Mouse (Mus musculus) MEL (cell line): ENCODE measurements around the gene Irgm1. TPM values are rescaled to one million over a fixed set of nuclear protein-coding genes. Genes with fewer than 3 reads are reported as not detected.
"Not testable (repeated sequence)": the region's sequence is repeated elsewhere in the genome, so short reads cannot be mapped to it uniquely, and the experiment has no call there.

Source experiments
- DNase-seq: peaks from one replicate; pipeline ENCODE4 v3.0.0; 2011; ENCODE audit warnings: low read depth, low spot score
- H3K27ac ChIP-seq: 2 replicates; pipeline ENCODE4 v1.5.1; 2012; ENCODE audit warnings: low read depth, mild to moderate bottlenecking, control low read depth, low read length, moderate library complexity; ENCODE audit not compliant: control insufficient read depth
- H3K27me3 ChIP-seq, 2 experiments: fragments of 150-350 bp in 1 of 2; sonication (generic) in 1 of 2; 2 replicates each; pipeline ENCODE4 v1.6.1; 2012; ENCODE audit warnings: low read length in 2 of 2, mild to moderate bottlenecking in 2 of 2, improper control_type of control experiment in 1 of 2, moderate library complexity in 1 of 2; ENCODE audit not compliant: insufficient read depth in 2 of 2, control insufficient read depth in 1 of 2
- H3K36me3 ChIP-seq, 2 experiments: 2 replicates each; pipeline ENCODE4 v1.6.1; 2012 to 2014; ENCODE audit warnings: low read length in 2 of 2, improper control_type of control experiment in 1 of 2, inconsistent platforms in 1 of 2, mild to moderate bottlenecking in 1 of 2; ENCODE audit not compliant: insufficient read depth in 2 of 2, control insufficient read depth in 1 of 2
- H3K4me1 ChIP-seq, 2 experiments: fragments of 150-350 bp in 1 of 2; sonication (generic) in 1 of 2; 2 replicates each; pipeline ENCODE4 v1.6.1; 2012; ENCODE audit warnings: low read length in 2 of 2, improper control_type of control experiment in 1 of 2, mild to moderate bottlenecking in 1 of 2; ENCODE audit not compliant: insufficient read depth in 2 of 2, control insufficient read depth in 1 of 2
- H3K4me3 ChIP-seq, 2 experiments: fragments of 150-350 bp in 1 of 2; sonication (generic) in 1 of 2; 2 replicates each; pipeline ENCODE4 v1.5.1; 2012; ENCODE audit warnings: low read depth in 2 of 2, low read length in 2 of 2, mild to moderate bottlenecking in 2 of 2, moderate library complexity in 2 of 2, control low read depth in 1 of 2, improper control_type of control experiment in 1 of 2; ENCODE audit not compliant: control insufficient read depth in 1 of 2, insufficient read depth in 1 of 2
- H3K79me2 ChIP-seq: 2 replicates; pipeline ENCODE4 v1.6.1; 2012; ENCODE audit warnings: mild to moderate bottlenecking, low read length, moderate library complexity; ENCODE audit not compliant: control insufficient read depth, poor library complexity, insufficient read depth
- H3K9ac ChIP-seq: 2 replicates; pipeline ENCODE4 v1.6.1; 2012; ENCODE audit warnings: low read depth, mild to moderate bottlenecking, control low read depth, low read length, moderate library complexity; ENCODE audit not compliant: control insufficient read depth, poor library complexity, severe bottlenecking
- H3K9me3 ChIP-seq: fragments of 150-350 bp; sonication (generic); replicated peaks from 2 replicates; pipeline ENCODE4 v1.6.1; 2012; ENCODE audit warnings: mild to moderate bottlenecking, low read length, improper control_type of control experiment, moderate library complexity; ENCODE audit not compliant: insufficient read depth
- CHD1 ChIP-seq: IDR thresholded peaks from 2 replicates; pipeline ENCODE4 v1.6.1; 2012; ENCODE audit warnings: low read depth, mild to moderate bottlenecking, inconsistent platforms, low read length, improper control_type of control experiment
- CTCF ChIP-seq, 3 experiments: IDR thresholded peaks in 2 of 3; conservative IDR thresholded peaks in 1 of 3; 2 replicates each; pipeline ENCODE4 v1.5.1; 2011 to 2012; ENCODE audit warnings: low read length in 3 of 3, low read depth in 2 of 3, mild to moderate bottlenecking in 2 of 3, improper control_type of control experiment in 1 of 3, inconsistent platforms in 1 of 3, mixed read lengths in 1 of 3, moderate library complexity in 1 of 3; ENCODE audit not compliant: control insufficient read depth in 1 of 3, insufficient read depth in 1 of 3, poor library complexity in 1 of 3, severe bottlenecking in 1 of 3
- EP300 ChIP-seq, 2 experiments: IDR thresholded peaks; 2 replicates each; pipeline ENCODE4 v1.6.1; 2011; ENCODE audit warnings: improper control_type of control experiment in 2 of 2, low read length in 2 of 2, low read depth in 1 of 2, mild to moderate bottlenecking in 1 of 2
- RCOR1 ChIP-seq: IDR thresholded peaks from 2 replicates; pipeline ENCODE4 v1.6.1; 2012; ENCODE audit warnings: low read depth, mild to moderate bottlenecking, inconsistent platforms, low read length, improper control_type of control experiment
- SMC3 ChIP-seq: IDR thresholded peaks from 2 replicates; pipeline ENCODE4 v1.6.1; 2011; ENCODE audit warnings: low read depth, low read length, improper control_type of control experiment
- ZKSCAN1 ChIP-seq: IDR thresholded peaks from 2 replicates; pipeline ENCODE4 v1.6.1; 2012; ENCODE audit warnings: low read depth, mild to moderate bottlenecking, inconsistent platforms, low read length, improper control_type of control experiment, moderate library complexity
- polyA plus RNA-seq, 2 experiments: library from polyadenylated mRNA; stranded (reverse) in 1 of 2; unstranded in 1 of 2; fragments of >175 nt in 1 of 2; fragments of >200 nt in 1 of 2; gene quantifications; 2 replicates each; pipeline versions ENCODE4 v1.2.1 to v1.2.4; 2012; ENCODE audit warnings: low replicate concordance in 2 of 2, low read depth in 1 of 2; ENCODE audit not compliant: insufficient read length in 2 of 2, insufficient read depth in 1 of 2, missing spikeins in 1 of 2
- total RNA-seq: library from RNA; depleted of rRNA; stranded (reverse); fragments of 300-350 nt; gene quantifications from 2 replicates; pipeline ENCODE4 v1.2.3, GENCODE M21; 2012

Gene Irgm1
- total and polyA plus RNA-seq, 3 experiments: 10.0 to 10.7 TPM; not detected in 1

DNA sequence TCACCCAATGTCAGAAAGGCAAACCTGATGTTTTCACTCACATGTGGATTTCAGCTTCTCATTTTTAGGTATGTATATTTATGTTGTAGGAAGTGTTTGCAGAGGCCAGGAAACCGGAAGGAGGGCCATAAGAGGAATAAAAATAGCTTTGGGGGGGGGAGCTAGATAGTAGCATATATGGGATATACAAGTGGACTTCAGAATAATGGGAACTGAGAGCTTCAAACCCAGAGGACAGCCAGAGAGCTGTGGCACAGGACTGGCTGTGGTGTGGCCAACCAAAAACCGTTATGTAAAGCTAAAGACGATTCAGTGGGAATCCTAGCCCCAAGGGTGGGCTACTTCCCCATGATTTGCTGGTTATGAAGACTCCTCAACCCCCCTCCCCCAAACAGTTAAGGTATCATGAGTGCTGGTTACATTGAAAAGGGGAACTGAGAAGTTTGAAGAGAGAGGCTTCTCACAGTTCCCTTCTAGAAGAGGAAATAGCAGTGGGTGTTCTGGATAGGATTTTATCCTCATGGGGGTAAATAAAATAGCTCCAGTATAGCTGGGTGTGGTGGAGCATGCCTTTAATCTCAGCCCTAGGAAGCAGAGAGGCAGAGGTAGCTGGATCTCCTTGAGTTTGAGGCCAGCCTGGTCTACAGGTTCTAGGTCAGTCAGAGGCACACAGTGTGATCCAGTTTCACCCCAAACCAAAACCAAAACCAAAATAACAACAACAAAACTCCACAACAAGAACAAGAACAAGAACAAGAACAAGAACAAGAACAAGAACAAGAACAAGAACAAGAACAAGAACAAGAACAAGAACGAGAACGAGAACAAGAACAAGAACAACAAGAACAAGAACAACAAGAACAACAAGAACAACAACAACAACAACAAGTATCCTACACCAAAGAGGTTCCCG, 29.4 kb upstream of the Irgm1 start:
- H3K79me2 ChIP-seq, H3K27me3 ChIP-seq, H3K9me3 ChIP-seq, H3K9ac ChIP-seq, H3K4me1 ChIP-seq, H3K4me3 ChIP-seq, H3K27ac ChIP-seq, H3K36me3 ChIP-seq: not testable (repeated sequence)
- peak; percentile 40 for DNase-seq
- TF ChIP-seq EP300 (IDR thresholded peaks at IDR 0.05; ENCODE audit: low read depth in 1 of 2, low read length in 2 of 2): peak in 1 of 2 experiments; percentile 26; a peak in 1 of 4 replicates

DNA sequence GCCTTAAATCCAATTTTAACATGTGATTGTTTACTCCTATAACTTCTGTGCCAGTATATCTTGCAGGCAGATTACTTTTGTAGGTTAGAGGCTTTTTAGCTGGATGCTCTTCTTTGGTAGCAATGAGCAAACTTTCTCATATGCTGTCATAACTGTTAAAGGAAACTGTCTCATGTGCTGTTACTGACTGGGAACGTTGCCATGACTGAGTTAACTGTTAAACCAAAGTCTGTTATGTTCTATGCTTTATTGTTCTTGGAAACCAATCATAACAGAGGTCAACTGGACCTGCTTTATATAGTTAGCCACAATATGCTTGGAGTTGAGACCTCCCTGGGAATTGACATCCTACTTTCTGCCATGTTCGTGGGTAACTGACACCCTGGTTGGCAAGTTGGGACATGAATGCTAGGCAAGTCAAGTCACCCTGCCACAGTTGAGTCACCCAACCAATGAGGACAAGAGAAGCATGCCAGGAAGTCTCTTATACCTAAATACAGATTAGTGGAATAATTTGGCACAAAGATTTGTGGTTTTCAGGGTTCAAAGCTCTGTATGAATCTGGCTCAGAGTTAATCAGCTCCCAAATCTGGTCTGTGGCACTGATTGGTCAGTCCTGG, 27.4 kb upstream of the Irgm1 start:
- Histone ChIP-seq H3K27ac (no peak overlapping the region), H3K27me3 (peaks cover 0 to 2% of the 10 kb centered on the region in 2 experiments; a peak in 1 of 4 replicates), H3K4me1 (0 out of 4 replicates have a peak, but pooled peaks cover 0 to 3% of the 10 kb centered on the region in 2 experiments), H3K4me3 (no peak overlapping the region), H3K9me3 (no peaks in the 10 kb centered on the region), H3K36me3 (peaks cover 0 to 3% of the 10 kb centered on the region in 2 experiments; a peak in 1 of 4 replicates), H3K79me2 (no peaks in the 10 kb centered on the region), H3K9ac (no peak overlapping the region)
- DNase-seq: no peak
- TF ChIP-seq RCOR1 (peak; percentile 61), CHD1 (no peak)

DNA sequence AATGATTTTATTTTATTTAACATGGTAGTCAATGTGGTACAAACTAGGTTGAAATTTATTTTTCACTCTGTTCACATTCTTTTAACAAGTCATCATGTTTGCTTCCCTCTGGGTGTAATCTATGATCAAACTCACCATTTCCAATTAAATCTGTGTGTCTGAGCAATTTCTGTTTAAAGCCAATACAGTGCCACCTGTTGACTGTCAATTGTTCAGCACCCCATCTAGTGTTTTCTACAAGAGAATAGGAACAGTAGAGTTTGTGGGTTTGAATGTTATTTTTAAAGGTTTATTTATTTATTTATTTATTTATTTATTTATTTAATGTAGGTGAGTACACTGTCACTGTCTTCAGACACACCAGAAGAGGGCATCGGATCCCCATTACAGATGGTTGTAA, 5.2 kb upstream of the Irgm1 start:
- no peaks in the 10 kb centered on the region for H3K9me3 ChIP-seq
- no peak overlapping the region for H3K4me3 ChIP-seq
- TF ChIP-seq CTCF (IDR thresholded peaks at IDR 0.05 in 2 of 3, conservative IDR thresholded peaks at IDR 0.05 in 1 of 3; ENCODE audit: control insufficient read depth in 1 of 3, insufficient read depth in 1 of 3, low read depth in 2 of 3, low read length in 3 of 3, poor library complexity in 1 of 3, severe bottlenecking in 1 of 3): peak in 1 of 3 experiments; percentile 52; a peak in 2 of 6 replicates
- peak; percentile 24 for TF ChIP-seq SMC3
- TF ChIP-seq ZKSCAN1: no peak
- no peak overlapping the region for H3K27ac ChIP-seq
- H3K4me1 ChIP-seq: peaks cover 6 to 19% of the 10 kb centered on the region in 2 experiments
- no peak overlapping the region for H3K9ac ChIP-seq
- DNase-seq: peak; percentile 33
- H3K27me3 ChIP-seq: no peaks in the 10 kb centered on the region
- peaks cover 5% of the 10 kb centered on the region; the same call in 1 of the 2 replicates for H3K79me2 ChIP-seq
- H3K36me3 ChIP-seq: peaks cover 0 to 12% of the 10 kb centered on the region in 2 experiments; a peak in 2 of 4 replicates
